Mouse (Mus musculus) heart, postnatal 0 days (tissue): Measurements from ENCODE around the gene Adgrv1.
"Not testable (repeated sequence)": the region's sequence is repeated elsewhere in the genome, so short reads cannot be mapped to it uniquely, and the experiment has no call there.

Experiments used
- CTCF ChIP-seq: IDR thresholded peaks from 2 replicates; pipeline ENCODE4 v1.5.1; 2016; ENCODE audit warnings: antibody characterized with exemption, control low read depth, low read depth
- EP300 ChIP-seq: IDR thresholded peaks from 2 replicates; pipeline ENCODE4 v1.6.1; 2016; ENCODE audit warnings: antibody characterized with exemption, low read depth

- TF ChIP-seq EP300, CTCF: not testable (repeated sequence)
Observed at GRCm38 (mm10) chr13:81267489-81267888, 365.5 kb downstream of the Adgrv1 start.
